Mouse (Mus musculus) testis, adult 2 months (tissue): ENCODE data around the gene Sart3. TPM values are rescaled to one million over a fixed set of nuclear protein-coding genes. Genes with fewer than 3 reads are reported as not detected.

ENCODE experiments used
- H3K27ac ChIP-seq: fragments of 200-500 bp; 2 replicates; pipeline ENCODE4 v1.5.1; 2012; ENCODE audit warnings: low read depth, low read length; ENCODE audit not compliant: control insufficient read depth, insufficient read depth
- H3K27me3 ChIP-seq: fragments of 200-500 bp; 2 replicates; pipeline ENCODE4 v1.6.1; 2012; ENCODE audit warnings: mild to moderate bottlenecking, low read length, moderate library complexity; ENCODE audit not compliant: control insufficient read depth, insufficient read depth
- H3K36me3 ChIP-seq: fragments of 200-500 bp; 2 replicates; pipeline ENCODE4 v1.6.1; 2012; ENCODE audit warnings: mild to moderate bottlenecking, low read length; ENCODE audit not compliant: control insufficient read depth, insufficient read depth
- H3K4me1 ChIP-seq: fragments of 200-500 bp; 2 replicates; pipeline ENCODE4 v1.6.1; 2012; ENCODE audit warnings: low read length; ENCODE audit not compliant: control insufficient read depth, insufficient read depth
- H3K4me3 ChIP-seq: fragments of 200-500 bp; 2 replicates; pipeline ENCODE4 v1.5.1; 2012; ENCODE audit warnings: low read depth, mild to moderate bottlenecking, low read length, moderate library complexity, mixed read lengths; ENCODE audit not compliant: control insufficient read depth
- CTCF ChIP-seq: fragments of 200-500 bp; IDR thresholded peaks from 2 replicates; pipeline ENCODE4 v1.5.1; 2012; ENCODE audit warnings: low read depth, mild to moderate bottlenecking, inconsistent platforms, low read length, moderate library complexity; ENCODE audit not compliant: control insufficient read depth, insufficient read depth, insufficient replicate concordance
- POLR2A ChIP-seq: fragments of 200-500 bp; IDR thresholded peaks from 2 replicates; pipeline ENCODE4 v1.6.1; 2012; ENCODE audit warnings: low read depth, mild to moderate bottlenecking, inconsistent platforms, low read length, moderate library complexity; ENCODE audit not compliant: control insufficient read depth
- polyA plus RNA-seq: library from polyadenylated mRNA; depleted of rRNA; stranded (reverse); fragments of >200 nt; gene quantifications from 2 replicates; pipeline ENCODE4 v1.2.3, GENCODE M21; 2012

The Sart3 gene
- polyA plus RNA-seq, 1 experiment: 13.8 TPM

DNA sequence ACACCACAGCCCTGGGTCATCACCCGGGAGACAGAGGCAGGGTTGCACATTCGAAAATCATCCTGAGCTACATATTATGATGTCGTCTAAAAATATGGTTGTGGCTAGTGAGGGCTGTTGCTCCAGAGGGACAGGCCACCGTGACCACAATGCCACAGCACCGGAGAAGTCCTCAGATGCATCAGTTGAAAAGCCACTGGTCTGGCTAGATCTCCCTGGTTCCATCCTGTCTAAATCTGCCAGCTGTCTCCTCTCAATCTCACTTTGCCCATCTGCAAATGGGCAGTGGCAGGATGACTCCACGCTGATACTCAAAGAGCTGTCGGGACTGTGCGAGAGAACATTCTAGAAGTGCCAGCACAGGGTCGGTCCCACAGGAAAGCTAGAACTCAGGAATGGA lies 26.2 kb upstream of the Sart3 start:
- no peak for TF ChIP-seq CTCF
- H3K27me3 ChIP-seq: no peaks in the 10 kb centered on the region
- H3K27ac ChIP-seq: no peak overlapping the region
- H3K4me3 ChIP-seq: no peak overlapping the region
- H3K36me3 ChIP-seq: no peaks in the 10 kb centered on the region
- H3K4me1 ChIP-seq: no peaks in the 10 kb centered on the region

GRCm38 (mm10) chr5:113797149-113797882 lies 25.0 kb upstream of the Sart3 start:
- Histone ChIP-seq H3K27me3 (no peaks in the 10 kb centered on the region), H3K4me1 (no peaks in the 10 kb centered on the region), H3K36me3 (no peaks in the 10 kb centered on the region), H3K4me3 (no peak overlapping the region), H3K27ac (no peak overlapping the region)
- TF ChIP-seq POLR2A (no peak), CTCF (no peak)

DNA sequence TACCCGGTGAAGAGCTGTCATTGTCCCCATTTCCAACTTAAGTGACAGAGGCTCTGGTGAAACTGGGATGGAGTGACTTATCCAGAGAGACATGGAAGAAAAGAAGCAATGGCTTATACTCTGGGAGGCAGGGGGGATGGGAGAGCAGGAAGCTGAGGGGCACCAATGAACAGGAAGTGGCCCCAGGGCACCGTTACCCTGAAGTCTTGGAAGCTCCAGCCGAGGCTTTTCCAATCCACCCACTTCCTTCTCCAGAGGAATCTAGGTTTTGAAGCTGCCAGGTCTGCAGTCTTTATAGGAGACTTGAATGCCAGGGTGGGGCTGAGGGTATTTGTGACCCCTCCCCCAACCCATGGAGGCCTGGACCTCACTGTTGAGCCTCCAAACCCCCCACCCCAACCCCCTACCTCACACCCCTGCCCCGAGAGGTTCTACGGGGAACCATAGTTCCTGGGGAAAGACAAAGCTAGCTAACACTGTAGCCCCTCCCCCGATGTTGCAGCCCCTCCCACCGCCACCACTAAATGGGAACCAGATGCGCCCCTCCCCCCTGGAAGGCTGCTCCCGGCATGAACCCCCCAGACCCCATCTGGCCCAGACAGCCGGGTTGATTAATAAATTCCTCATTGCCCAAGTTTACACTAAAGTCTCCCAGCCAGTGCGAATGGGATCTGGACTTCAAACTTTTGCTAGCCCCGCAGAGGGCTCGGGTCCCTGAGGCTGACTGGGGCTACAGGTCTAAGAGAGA lies 24.3 kb upstream of the Sart3 start:
- no peaks in the 10 kb centered on the region for H3K4me1 ChIP-seq
- no peaks in the 10 kb centered on the region for H3K27me3 ChIP-seq
- H3K4me3 ChIP-seq: no peak overlapping the region
- TF ChIP-seq CTCF: no peak
- TF ChIP-seq POLR2A: no peak
- no peaks in the 10 kb centered on the region for H3K36me3 ChIP-seq
- H3K27ac ChIP-seq: no peak overlapping the region

DNA sequence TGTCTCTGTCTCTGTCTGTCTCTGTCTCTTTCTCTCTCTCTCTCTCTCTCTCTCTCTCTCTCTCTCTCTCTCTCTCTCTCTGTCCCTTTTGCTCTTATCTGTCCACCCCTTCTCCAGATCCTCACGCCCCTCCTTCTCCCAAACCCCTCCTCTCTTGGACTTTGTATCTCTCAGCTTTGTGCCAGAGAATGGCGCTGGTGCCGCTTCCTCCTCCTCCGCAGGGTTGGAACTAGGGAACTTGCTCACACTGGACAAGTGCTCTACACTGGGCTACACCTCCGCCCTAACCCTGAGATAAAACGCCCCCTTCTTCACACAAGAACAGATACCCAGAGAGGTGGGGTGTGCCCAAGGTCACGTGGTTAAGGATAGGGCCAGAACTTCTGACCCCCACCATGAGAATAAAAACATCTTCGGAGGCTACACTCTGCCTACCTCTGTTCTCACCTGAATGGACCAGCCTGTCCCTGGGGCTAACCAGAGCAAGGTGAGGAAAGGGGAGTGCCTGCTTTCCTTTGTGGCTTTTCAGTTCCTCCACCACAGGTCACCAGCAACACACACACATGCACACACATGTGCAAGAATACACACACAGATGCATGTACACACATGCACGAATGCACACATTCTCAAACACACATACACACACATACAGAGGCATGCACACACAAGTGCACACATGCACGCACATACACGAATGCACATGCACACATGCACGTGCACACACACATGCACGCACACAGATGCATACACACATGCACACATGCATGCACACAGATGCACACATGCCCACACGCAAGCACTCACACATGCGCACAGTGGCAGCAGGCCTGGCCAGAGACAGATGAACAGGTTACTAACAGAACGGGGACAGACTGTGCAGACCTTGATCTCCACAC lies 19.1 kb upstream of the Sart3 start:
- no peaks in the 10 kb centered on the region for H3K4me1 ChIP-seq
- no peak overlapping the region for H3K4me3 ChIP-seq
- H3K27me3 ChIP-seq: no peaks in the 10 kb centered on the region
- H3K27ac ChIP-seq: no peak overlapping the region
- TF ChIP-seq CTCF (no peak), POLR2A (no peak)
- H3K36me3 ChIP-seq: no peaks in the 10 kb centered on the region

GRCm38 (mm10) chr5:113790453-113791196 lies 18.3 kb upstream of the Sart3 start:
- no peaks in the 10 kb centered on the region for H3K27me3 ChIP-seq
- no peaks in the 10 kb centered on the region for H3K36me3 ChIP-seq
- no peak overlapping the region for H3K4me3 ChIP-seq
- TF ChIP-seq CTCF (no peak), POLR2A (no peak)
- no peak overlapping the region for H3K27ac ChIP-seq
- no peaks in the 10 kb centered on the region for H3K4me1 ChIP-seq

DNA sequence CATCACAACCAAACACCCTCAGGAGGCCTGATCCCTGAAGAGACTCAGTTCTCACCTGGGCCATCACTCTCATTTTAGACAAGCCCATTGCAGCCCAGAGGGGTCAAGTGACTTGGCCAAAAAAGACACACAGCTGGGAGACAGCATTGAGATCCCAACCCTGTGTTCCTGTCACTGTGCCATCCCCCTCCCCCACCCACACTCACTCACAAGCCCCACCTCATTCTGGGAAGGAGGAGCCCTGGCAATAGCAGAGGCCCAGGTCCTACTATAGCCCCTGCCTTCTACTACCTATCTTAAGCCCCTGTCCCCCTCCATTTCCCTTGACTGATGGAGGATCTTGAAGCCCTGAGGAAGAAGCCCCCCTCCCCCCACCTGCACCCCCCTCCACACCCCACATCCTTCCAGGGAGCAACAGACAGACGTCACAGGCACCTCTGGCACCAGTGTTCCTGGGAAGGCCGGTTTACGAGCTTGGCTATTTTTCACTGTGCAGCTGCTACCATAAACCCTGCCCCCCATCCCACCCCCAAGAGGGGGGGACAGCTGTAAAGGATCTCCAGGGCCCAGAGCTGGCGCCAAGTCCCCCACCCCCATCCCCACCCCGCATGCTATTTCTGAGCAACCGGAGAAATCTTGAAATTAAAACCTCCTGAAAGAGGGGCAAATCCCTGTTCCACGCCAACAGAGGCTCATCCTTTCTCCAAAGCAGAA lies 16.9 kb upstream of the Sart3 start:
- TF ChIP-seq POLR2A (no peak), CTCF (no peak)
- Histone ChIP-seq H3K4me1 (no peaks in the 10 kb centered on the region), H3K4me3 (no peak overlapping the region), H3K36me3 (no peaks in the 10 kb centered on the region), H3K27ac (no peak overlapping the region), H3K27me3 (no peaks in the 10 kb centered on the region)
